Mouse (Mus musculus): ENCODE results near the gene Gli1. TPM values are rescaled to one million over a fixed set of nuclear protein-coding genes. Genes with fewer than 3 reads are reported as not detected.

The Gli1 gene
- total RNA-seq, 2 experiments from 2014 or later = 2.7 to 4.2 TPM

DNA sequence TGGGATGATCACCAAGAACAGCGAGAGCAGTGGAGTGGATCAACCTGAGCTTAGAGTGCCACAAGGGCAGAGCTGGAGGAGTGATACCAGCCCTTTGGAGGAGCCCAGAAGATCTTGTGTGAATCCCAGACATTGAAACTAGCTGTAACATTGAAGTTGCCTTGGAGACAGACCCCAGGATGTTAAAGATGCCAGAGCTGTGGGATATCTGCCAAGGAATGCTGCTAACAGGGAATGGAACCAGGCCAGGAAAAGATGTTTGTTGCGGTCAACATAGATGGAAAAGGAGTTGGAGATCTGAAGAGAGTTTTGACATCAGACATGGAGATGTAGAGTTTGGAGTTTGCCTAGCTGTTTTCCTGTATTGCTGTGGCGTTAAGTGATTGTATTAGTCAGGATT is 4.4 kb upstream of the Gli1 start:
- DNase-seq = no peak

DNA sequence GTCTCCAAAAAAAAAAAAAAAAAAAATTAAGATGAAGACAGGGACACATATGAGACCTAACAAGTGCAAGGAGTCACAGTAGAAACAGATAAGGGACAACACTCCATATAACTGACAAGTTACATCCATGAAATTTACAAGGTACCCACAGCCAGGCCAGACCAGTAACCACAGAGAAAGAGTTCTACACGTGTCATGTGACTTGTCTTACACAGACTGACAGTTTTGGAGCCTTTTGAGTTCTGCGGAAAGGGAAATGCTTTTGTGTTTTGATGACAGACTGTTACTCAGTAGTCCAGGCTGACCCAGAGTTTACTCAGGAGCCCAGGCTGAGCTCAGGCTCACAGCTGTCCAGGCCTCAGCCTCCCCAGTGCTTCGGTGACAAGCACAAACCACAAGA is 1.3 kb upstream of the Gli1 start:
- no peak for DNase-seq

DNA sequence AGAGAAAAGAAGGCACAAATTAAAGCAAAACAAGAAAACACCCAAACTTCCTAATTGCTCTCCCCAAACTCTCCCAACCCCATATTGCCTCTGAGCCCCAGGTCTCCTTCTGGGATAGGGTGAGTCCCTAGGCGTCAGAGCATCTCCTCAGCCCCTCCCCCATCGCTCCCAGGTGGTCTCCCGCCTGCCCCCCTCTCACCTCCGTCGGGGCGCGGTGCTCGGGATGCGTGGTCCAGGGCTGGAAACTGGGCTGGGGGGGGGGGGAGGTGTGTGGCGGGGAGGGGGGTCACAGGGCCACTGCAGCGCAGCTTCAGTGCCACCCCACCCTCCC is 449 bp downstream of the Gli1 start:
- no peak for DNase-seq

DNA sequence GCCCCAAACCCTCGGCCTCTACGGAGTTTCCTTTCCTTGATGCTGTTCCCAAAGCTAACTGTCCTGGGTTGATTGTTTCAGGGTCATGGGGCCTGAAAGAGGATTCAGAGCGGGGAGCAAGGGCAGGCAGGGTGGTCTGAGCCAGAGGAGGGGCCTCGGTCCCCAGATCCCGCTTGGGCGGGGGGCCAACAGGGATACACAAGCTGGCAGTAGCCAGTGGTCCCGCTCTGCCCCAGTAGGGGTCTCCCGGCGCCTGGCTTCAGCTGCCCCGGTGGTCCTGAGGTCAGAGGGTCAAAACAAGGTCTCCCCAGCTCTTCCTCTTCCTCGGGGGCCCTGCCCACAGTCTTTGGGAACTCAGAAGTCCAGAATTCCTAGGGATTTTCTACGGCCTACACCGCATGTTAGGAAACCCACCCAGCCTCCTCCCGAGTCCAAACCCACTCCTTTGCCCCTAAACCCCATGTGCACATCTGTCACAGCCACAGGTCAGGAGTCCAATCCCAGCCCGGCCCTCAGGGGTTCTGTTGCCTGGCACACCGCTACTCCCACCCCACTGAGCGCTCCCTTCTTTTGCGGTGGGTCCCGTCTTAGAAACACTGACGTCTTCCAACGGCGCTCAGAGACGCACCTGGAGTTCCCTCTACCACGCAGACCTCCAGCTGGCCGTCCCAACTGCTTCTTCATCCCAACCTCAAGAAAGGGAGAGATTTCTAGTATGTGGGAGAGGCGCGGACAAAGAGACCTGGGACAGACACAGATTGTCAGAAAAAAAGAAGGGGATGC is 1.0 kb downstream of the Gli1 start:
- DNase-seq = no peak

DNA sequence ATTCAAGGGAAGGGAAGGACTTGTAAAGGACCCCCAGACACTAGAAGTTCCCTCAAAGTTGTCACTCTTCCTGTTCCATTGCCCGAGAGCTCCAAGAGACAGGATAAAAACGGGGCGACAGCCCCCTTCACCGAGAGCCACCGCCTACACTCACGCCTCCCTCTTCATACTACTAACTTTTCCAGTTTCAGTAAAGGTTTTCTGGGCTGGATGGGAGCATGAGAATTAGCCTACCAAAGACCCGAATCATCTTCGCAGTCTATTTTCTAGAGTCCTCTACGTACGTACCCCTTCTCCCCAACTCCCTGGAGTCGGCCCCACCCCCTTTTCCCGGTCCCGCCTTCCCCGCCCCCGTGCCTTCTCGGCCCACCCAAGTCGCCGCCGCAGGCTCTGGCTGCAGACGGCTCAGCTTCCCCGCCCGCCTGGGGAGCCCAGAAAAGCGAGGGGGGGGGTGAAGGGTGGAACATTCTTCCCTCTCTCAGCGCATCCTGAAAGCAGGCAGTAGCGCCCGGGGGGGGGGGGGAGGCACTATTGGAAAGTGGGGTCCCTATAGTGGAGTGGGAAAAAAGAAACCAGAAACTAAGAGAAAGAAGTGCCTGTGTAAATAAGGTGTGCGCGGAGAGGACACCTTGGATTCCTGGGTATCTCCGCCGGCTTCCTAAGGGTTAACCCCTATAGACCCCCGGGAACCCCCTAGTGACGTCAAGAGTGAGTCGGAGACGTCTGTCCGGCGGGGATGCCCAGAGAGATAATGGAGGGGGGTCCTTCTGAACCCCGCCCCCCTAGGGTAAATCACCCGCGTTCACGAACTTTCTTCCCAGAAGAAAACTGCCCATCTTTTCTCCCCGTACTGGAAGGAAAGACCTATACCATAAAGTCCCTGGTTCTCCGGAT is 1.8 kb downstream of the Gli1 start:
- DNase-seq = peak; percentile 48 to 67

DNA sequence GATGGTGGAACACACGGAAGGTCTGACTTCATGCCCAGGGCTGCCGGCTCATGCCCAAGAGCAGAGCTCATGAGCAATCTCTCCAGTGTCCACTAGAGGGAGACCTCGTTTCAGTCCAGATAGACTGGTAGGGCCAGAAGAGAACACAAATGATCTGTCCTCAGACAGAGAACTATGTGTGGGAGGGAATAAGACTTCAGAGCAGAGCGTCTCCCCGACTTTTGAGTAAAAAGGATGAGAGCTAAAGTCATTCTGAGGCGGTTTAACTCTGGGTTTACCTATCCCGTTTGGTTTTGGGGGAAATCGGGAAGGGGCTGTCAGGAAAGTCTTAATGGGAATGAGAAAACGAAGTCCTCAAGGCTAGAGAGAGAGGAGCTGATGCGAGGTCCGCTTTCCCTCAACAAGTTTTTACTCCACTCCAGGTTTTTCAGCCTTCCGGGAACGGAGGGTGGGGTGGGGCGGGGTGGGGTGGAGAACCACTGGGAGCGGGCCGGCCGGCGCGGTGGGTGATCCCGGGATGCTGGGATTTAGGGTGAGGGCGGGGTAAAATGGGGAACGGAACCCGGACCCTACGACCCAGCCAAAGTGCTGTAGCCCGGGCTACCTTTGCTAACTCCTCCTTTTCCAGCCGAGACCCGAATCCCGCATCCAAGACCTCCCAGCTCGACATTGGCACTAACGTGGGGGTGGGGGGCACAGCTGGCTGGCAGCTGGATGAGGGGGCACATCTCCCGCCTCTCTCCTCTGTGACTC is 2.7 kb downstream of the Gli1 start:
- DNase-seq = peak; percentile 82 to 87

DNA sequence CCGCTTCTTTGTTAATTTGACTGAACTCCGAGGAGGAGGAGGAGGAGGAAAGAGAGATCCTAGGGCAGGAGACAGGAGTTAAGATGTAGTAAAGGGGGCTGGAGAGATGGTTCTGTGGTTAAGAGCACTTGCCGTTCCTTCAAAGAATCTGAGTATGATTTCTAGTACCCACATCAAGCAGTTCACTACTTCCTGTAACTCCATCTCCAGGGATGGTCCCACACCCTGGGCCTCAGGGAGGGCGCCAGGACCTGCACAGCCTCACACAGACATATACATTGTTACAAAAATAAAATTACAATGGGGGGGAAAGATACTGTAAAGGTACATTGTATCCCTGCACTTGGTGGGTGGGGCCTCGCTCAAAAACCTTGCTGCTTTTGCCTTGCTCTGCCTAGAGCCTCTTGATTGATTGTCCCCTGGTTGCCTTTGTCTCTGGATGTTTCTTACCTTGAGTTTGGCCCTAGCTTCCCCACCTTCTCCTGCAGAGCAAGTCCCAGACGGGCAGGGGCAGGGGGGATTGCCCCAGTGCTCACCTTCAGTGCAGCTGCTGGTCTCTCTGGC is 4.2 kb downstream of the Gli1 start:
- no peak for DNase-seq

DNA sequence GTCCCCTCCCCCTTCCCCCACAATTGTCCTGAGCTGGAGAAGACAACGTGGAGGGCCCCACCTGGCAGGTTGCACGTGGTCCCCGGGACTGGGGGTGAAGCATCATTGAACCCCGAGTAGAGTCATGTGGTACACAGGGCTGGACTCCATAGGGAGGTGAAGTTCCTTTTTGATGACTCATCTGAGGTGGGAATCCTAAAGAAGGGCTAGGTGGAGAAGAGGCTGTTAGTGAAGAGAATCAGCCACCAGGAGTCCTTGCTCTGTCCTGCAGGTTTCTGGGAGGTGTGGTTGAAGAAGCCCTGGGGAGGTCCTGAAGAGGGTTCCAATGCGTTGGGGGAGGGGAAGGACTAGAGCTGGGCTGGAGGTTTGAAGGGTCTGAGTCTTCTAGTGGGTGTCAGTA is 4.8 kb downstream of the Gli1 start:
- DNase-seq = no peak

DNA sequence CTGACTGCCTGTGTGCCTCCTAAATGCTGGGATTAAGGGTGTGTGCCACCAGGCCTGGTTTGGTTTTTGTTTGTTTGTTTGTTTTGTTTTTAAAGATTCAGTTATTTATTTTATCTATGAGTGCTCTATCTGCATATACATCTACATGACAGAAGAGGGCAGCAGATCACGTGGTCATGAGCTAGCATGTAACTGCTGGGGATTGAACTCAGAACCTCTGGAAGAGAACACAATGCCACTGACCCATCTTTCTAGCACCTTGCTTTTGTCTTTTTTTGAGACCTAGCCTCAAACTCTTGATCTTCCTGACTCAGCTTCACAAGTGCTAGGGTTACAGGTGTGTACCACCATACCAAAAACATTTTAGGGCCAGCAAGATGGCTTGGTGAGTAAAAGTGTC is 6.5 kb downstream of the Gli1 start:
- no peak for DNase-seq

DNA sequence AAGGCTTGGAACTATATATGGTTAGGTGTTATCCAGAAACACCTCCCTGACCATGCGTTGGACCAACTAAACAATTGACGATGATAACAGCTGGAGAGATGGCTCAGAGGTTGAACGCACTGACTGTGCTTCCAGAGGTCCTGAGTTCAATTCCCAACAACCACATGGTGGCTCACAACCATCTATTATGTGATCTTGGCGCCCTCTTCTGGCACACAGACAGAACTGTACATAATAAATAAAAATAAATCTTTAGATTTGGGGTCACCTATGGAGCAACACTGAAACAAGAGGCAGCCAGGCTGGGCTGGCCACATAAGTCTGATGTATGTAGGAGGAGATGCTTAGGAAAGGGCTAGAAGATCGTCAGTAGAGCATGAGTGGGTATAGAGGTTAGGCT is 8.6 kb downstream of the Gli1 start:
- DNase-seq = no peak

DNA sequence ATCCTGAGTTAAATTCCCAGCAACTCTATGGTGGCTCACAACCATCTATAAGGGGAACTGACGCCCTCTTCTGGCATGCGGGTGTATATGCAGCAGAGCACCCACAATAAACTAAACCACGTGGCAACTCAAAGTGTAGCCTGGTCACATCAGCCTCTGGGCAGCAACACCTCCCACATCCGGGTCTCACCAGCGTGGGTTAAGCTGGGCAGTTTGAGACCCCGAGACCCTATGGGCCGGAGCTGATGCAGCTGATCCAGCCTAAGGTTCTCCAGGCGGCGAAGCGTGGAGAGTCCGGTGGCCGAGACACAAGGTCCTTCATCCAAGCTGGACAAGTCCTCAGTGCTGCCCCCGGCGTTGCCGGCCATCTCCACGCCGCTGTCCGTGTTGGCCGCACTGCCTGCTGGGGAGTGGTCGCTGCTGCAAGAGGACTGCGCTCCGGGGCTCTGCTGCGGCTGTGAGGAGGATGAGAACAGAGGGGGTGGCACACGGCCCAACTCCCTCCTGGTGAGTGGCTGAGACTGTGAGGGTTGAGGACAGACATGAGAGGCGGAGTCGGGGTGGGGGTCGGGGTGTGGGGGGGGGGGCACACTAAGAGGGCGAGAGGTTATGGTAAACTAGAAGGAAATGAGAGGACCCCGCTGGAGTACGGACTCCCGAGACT is 9.4 kb downstream of the Gli1 start:
- no peak for DNase-seq

DNA sequence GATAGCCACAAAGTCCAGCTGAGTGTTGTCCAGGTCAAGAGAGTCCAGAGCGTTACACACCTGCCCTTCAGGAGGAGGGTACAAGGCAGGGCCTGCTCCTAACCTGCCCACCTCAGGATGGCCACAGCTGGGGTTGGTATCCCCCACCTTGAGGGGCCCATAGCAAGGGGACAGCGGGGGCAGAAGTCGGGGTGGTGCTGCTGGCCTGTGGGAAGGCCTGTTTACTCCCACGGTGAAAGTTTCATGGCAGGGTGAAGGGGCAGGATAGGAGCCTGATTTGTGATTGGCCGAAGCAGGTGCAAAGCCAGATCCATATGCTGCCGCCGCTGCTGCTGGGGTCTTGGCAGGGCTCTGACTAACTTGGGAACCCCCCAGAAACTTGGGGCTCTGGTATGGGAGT is 11.6 kb downstream of the Gli1 start:
- DNase-seq = no peak

DNA sequence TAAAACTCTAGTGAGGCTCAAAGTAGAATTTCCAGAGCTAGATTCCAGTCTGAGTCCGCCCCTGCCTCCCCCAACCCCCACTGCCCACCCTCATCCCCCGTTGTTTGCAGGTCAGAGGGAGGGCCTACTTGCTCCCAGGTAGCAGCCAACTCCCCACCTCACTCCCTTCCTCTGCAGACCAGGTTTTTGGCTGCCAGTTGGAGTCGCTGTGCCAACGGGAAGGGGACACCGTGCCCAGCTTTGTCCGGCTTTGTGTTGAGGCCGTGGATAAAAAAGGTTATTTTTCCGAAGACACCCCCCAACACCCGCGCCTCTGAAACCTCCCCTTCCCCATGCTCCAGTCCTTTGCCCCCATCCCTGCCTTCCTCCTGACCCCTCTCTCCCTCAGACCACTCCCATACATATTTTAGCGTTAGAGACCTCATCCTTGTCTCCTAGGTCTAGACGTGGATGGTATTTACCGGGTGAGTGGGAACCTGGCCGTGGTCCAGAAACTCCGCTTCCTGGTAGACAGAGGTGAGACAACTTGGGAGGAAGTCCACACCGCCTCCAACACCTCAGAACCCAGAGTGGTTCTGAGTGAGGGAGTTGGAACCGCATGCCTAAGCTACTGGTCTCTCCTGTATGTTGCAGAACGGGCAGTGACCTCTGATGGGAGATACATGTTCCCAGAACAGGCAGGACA is 14.2 kb downstream of the Gli1 start:
- DNase-seq = no peak

DNA sequence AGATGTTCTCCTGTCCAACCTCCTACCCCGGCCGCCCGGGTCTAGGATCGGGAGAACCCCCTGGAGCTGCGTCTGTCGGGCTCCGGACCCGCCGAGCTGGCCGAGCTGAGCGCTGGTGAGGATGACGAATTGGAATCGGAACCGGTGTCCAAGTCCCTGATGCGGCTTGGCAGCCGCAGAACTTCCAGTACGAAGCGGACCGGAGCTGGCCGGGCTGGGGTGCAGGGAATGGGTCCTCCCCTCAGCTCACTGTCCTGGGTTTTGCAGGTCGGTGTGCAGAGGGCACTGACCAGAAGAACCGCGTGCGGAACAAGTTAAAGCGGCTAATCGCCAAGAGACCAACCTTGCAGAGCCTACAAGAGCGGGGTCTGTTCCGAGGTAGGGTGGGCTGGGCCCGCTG is 14.9 kb downstream of the Gli1 start:
- DNase-seq = peak; percentile 44 to 69

DNA sequence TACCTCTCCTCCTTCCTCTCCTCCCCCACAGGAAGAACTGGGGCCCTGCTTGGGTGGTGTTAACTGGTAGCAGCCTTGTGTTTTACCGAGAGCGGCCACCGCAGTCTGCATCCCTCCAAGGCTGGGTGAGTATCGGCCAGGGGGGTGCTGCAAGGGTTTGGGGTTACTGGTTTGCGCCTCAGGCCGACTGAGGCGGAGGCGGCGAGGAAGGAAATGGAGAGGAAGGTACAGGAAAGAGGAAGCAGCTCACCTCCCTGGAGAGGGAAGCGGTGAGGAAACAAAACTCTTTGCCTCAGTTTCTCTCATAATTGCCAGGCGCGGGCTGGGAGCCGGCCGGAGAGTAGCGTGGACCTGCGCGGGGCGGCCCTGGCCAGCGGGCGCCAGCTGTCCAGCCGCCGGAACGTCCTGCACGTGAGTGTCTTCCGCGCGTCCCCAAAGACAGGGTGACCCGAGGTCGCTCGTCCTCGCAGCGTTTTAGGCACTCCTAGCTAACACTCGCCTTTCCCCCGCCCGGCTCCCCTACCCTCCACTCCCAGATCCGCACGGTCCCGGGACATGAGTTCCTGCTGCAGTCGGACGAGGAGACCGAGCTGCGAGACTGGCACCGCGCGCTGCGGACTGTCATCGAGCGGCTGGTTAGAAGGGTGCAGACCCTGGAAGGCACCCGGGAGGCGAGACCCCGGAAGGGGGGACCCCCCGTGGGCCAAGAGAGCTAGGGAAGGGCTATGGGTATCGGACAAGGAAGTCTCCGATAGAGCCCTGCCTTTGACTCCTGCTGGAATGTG is 15.6 kb downstream of the Gli1 start:
- DNase-seq = peak; percentile 29 to 58

DNA sequence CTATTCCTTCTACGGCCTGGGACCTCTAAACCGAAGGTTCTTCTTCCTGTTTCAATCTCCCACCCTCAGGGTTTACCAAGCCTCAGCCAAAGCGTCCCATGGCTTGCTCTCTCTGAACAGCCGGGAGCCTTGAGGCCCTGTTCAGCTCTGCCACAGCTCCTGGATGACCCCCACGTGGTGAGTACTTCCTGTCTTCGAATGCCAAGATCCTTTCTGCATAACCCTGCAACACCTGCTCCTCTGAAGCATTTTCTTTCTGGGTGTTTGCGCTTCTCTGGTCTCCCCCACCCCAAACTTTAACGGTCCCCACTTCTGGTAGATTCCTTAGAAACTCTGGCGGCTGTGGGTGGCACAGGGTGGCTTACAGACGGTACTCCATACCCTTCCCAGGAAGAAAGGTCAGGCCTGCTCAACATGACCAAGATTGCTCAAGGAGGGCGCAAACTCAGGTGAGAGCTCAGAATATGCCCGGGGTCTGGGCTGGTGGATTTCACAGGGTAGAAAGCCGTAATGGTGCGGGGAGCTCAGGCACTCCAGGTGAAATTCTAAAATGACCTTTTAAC is 16.2 kb downstream of the Gli1 start:
- no peak for DNase-seq

DNA sequence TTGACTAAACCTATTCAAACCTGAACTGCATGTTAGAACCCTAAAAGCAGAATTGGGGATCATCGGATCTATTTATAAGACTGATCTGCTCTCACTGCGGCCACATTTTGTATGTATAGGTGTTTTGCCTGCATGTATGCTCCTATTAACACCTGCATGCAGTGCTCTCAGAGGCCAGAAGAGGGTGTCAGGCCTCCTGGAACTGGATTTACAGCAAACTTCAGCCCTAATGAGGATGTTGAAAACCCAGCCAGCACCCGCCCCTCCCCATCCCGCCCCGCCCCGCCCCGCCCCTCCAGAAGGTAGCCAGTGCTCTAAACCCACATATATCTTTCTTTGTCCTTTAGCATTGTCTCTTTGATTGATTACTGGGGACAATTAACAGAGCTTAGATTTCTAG is 17.3 kb downstream of the Gli1 start:
- peak in 1 of 2 experiments; percentile 60 for DNase-seq

DNA sequence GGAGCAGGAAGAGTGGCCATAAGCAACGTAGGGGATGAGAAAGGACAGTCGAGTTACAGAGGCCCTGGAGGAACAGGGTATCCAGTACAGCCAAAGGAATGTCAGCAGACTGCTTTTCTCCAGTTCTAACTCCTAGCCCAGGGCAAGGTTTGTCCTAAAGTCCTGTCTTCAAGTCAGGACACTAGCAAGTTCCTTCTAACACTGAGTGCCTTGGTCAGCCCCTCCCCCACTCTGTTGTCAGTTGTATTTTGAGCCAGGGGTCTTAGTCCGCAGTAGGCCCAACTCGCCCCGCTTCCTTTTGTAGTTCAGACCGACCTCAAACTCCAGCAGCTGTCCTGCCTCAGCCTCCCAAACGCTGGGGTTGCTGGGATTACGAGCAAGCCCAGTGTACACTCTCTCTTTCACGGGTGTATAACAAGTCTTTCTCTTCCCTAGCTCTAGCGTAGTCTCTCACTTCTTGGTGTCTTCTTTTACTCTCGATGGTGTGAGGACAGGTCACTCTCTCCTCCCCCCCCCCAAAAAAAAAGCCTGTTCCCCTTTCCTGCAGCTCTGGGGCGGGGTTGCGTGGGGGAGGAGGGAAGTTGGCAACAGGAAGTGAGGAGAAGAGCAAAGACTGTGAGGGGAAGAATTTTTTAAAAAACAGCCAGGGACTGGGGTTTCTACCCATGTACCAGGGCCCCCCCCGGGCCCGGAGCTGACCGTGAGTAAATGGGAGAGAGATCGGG is 18.5 kb downstream of the Gli1 start:
- no peak for DNase-seq

DNA sequence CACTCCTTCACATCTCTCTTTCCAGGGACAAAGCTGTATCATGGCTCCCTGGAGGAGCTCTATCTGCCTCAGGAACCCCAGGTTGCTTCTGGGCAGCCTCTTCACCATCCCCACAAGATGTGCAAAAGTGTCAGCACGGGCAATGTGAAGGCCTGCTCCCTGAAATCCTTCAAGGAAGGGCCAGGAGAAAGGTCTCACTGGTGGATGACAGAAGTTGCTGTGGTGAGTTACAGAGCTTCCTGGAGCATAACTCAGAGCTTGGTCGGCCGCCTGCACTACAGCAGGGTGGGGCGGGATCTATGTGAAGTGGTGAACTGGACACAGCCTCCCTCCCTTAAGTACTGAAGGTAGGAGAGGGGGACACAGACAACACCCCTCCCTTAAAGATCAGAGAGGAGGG is 19.1 kb downstream of the Gli1 start:
- no peak for DNase-seq

DNA sequence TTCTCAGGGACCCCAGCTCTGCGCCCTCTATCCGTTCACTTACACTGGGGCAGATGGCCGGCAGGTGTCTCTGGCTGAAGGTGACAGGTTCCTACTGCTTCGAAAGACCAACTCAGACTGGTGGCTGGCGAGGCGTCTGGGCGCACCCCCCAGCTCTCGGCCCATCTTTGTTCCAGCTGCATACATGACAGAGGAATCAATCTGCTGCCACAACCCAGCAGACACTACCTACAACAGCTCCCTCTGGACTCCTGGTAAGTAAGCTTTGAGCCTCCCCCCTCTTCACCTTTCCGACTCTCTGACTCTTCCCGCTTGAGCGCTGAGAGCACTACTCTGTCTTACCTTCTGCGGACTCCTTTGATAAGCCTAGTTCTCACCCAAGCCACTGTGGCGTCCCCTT is 19.6 kb downstream of the Gli1 start:
- DNase-seq = no peak
